Mouse (Mus musculus): ENCODE measurements around the gene Dkkl1. TPM values are rescaled to one million over a fixed set of nuclear protein-coding genes. Genes with fewer than 3 reads are reported as not detected.
"Not testable (repeated sequence)": the region's sequence is repeated elsewhere in the genome, so short reads cannot be mapped to it uniquely, and the experiment has no call there.

Dkkl1 gene
- total RNA-seq (2017) = 6.7 and 17.4 TPM in 2 replicates

DNA sequence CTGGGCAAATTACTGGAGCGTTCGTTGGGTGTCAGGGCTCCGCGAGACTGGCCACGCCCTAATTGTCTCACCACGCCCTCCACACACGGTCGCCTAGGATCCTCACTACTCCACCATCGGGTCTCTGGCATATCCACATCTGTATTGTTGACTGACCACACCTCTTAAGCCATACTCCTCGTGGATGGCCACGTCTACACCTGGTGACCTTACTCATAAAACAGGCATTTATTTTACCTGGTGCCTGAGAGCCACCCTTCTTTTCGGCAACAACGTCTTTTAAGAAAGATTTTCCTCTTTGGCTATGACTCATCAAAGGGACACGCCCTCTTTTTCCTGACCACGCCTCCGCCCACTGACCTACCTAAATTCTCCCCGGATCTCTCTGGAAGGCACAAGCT is at the start of gene Dkkl1:
Gene Dkkl1, minus strand, starts transcription at position 297 of the 401 bp plus-strand sequence.
- peak; percentile 82 for ATAC-seq (replicated peaks; ENCODE audit: low read depth, poor library complexity, severe bottlenecking)

DNA sequence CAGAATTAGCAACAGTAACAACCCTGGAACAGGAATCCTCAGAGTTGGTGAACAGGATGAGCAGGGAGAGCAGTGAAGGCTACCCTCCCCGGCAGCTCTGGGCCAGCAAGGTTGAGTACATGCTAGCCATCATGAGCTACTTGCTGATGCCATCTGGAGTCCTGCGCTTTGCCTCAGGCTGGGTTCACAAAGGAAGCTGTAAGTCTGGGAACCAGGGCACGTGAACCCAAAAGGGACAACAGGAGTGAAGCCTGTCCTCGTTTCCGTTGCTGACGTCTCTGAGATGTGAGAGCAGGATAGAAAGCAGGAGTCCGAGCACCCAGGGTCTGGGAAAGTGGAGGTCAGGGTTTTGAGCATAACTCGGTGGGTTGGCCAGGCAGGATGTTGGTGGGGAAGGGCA is 47.3 kb upstream of the Dkkl1 start:
- ATAC-seq (replicated peaks; ENCODE audit: low read depth, poor library complexity, severe bottlenecking) = no peak

DNA sequence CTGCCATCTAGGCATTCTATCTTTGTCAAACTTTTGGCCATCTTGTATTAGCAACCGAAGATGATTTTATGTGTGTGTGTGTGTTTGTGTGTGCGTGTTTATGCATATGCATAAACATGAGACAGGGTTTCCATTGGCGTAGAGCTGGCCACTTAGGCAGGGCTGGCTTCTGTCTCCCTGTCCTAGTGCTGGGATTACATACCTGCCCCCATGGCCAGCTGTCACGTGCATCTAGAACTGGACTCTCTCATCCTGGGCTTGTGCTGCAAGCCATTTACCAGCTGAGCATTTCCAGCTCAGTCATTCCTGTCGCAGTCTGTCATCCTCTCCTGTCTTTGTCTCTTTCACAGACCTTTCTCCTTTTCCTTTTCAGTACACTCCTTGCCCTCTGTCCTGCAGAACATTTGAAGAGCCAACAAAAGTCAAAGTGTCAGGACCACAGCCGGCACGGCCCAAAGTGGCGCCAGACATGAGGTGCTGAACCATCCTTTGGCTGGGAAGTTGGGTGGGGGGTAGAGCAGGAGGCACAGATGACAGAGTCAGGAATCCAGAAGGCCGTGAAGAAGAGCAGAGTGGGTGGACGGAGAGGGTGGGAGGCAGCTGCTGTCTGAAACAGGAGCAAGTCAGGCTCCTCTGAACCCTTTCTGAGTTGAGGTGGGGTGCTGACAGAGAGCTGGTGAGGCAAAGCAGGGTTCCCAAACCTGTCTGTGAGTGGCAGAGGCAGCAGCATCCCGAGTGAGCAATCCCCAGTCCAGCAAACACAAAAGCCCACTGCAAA is 45.3 kb upstream of the Dkkl1 start:
- no peak for ATAC-seq (replicated peaks; ENCODE audit: low read depth, poor library complexity, severe bottlenecking)

DNA sequence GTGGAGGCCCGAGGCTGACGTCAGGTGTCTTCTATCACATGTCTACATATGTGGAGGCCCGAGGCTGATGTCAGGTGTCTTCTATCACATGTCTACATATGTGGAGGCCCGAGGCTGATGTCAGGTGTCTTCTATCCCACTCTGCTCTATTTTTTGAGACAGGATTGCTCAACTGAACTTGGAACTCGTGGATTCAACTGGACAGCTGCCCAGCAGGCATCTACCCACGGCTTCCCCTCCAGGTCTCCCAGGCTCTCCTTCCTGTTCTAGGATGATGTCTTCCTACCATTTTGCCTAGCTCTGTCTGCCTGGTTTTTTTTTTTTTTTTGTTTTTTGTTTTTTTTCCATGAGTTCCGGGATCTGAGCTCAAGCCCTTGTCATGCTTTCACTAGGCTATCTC is 43.9 kb upstream of the Dkkl1 start:
- not testable (repeated sequence) for ATAC-seq (replicated peaks; ENCODE audit: low read depth, poor library complexity, severe bottlenecking)

DNA sequence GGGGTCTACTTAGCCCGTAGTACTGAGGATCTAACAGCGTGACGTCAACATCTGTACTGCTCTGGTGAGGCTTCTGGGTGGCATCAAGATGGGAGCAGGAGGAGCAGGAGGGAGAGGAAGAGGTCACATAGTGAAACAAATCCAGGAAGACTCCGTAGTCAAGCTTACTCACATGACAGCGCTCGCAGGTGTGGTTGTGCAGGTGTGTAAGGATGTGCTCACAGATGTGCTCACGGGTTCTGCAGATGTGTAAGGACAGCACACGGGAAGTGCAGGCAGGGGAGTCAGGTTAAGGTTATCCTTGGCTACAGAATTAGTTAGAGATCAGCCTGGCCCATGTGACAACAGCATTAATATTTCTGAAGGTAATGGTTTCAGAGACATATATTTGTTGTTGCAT is 41.9 kb upstream of the Dkkl1 start:
- no peak for ATAC-seq (replicated peaks; ENCODE audit: low read depth, poor library complexity, severe bottlenecking)

DNA sequence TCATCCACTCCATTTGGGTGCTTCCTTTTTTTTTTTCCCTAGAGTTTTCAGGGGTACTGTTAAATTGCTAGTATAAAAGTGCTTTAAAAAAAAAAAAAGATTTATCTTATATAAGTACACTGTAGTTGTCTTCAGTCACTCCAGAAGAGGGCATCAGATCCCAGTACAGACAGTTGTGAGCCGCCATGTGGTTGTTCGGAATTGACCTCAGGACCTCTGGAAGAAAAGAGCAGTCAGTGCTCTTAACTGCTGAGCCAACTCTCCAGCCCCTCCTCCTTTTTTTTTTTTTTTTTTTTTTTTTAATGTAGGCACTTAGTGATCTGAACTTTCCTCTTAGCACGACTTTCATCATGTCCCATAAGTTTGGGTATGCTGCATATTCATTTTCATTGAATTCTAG is 35.7 kb upstream of the Dkkl1 start:
- no peak for ATAC-seq (replicated peaks; ENCODE audit: low read depth, poor library complexity, severe bottlenecking)

DNA sequence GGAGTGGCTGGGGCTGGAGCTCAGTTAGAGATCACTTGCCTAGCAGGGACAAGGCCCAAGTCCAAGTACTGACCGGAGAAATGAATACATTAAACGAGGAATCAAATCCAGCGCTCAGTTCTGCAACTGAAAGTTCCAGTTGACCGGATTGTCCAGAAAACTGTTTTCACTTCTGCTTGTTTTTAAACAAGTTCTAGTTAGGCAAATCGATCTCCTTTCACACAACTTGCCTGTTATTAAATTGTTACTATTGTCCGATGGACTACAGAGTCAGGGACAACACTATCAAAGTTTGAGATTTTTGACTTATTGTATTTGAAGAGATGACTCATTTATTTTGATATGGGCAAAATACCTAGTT is 29.4 kb upstream of the Dkkl1 start:
- ATAC-seq (replicated peaks; ENCODE audit: low read depth, poor library complexity, severe bottlenecking) = no peak

DNA sequence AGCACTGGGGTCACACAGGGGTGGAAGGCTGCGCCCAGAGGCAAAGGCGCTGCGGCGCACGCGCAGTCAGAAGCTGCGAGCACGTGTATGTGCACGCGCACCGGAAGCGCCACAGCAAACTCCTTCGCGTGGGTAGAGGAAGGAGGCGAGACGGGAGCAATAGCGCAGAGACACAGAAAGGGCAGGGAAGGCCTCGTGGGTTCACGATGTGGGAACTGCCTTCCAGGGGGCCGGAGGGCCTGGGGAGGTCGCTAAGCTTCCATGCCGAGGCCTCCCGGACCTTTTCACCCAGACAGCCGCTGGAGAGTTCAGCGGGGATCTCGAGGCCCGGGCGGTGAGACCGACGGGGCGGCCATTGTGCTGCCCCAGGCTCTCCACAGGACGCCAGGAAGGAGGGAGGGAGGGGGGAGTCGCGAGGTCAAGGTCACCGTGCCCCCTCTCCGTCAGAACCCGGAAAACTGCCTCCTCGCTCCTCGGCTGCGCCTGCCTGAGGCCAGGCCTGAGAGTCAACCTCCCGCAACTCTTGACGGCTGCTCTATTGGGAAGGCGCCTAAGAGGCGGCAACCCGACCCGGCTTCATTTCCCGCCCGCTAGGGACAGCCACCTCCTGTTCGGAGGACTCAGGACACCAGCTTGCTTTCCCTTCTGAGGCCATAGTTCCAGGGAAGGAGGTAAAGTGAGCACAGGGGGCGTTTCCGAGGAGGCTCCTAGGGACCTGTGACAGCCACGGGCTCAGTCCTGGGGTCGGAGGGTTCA is 28.9 kb upstream of the Dkkl1 start, which contains the start of gene Slc6a16:
Gene Slc6a16, plus strand, starts transcription at position 453 of the 756 bp plus-strand sequence.
- ATAC-seq (replicated peaks; ENCODE audit: low read depth, poor library complexity, severe bottlenecking) = no peak

DNA sequence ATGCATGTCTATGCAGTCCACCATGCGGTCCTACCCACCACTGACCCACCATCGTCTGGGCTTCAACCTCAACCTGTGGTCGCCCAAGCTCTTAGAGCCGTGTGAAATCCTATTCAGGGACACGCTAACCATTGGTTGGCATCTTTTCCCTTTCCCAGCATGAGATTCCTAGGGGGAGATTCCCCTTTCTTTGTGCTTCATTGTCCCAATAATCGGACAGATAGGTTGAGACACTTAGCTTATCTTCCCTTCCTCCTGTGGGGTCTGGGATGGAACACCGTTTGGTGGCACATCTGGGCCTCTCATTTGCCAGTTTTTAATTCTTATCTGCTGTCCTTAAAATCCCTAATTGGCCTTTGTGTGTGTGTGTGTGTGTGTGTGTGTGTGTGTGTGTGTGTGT is 28.2 kb upstream of the Dkkl1 start:
- ATAC-seq (replicated peaks; ENCODE audit: low read depth, poor library complexity, severe bottlenecking) = no peak

DNA sequence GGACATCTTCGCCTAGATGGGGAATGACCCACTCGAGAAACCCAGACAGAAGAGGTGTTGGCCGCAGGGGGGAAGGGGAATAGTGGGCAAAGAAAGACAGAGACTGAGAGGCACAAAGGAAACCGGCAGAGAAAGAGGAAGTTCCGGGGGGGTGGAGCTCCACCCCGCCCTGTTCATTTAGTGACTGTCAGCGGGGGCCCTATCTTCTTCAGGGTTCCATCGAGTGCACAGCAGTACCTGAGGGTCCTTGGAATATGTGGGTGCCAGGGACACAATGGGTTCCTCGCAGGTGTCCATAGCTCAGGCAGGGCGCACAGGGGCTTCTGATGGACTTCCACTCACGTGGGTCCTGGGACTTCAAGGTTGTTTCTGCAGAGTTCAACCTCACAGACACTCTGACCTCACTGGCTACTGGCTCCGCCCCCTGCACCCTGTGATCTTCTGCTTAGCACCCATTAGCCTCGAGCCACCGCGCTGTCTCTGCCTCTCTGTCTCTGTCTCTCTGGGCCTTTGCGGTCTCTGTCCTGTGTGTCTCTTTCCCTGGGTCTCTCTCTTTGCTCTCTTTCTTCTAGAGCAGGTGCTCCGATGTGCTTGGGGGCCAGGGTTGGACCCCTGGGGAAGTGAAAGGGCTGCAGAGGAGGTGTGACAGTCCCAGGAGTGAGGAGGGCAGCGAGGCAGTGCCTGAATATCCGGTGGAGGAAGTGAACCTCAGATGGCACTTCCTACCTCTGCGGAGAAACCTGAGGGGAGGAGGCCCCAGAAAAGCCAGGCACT is 27.0 kb upstream of the Dkkl1 start, which contains the start of gene Cd37:
Gene Cd37, minus strand, starts transcription at position 393 of the 774 bp plus-strand sequence.
- ATAC-seq (replicated peaks; ENCODE audit: low read depth, poor library complexity, severe bottlenecking) = peak; percentile 79

DNA sequence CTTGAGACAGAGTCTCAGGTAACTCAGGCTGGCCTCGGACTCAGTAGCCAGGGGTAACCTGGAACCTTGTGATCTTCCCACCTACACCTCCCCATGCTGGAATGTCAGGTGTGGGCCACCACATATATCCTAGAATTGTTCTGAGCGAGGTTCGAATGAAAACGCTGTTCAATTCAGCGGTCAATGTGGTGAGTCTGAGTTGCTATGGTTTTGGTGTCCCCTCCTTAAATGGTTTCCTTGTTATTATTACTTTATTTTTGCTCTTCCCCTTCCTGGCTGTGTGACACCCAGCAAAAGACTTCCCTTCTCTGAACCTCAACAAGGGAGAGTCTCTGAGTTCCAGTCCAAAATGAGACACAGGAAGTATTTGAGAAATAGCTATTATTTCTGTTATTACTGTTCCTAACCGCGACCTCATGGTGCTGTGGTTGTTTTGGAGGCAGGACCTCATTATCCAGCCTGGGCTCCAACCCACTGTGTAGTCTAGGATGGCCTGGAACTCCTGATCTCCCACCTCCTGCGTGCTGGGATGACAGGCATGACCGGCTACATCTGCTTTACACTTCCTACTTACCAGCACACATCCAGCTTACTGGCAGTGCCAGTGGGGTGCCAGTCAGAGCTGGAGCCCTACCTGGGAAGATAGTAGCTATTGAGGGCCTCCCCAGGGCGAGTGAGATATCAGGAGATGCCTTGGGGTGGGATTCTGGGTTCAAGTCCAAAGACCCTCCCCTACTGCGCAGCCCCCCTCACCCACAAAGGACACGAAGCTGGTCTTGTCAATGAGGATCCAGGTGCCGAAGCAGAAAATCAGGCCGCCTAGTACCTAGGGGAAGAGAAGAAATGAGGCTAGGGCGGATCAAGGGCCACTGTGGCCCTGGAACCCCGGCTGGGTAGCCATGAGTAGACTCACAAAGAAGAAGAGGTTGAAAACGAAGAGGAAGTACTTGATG is 26.1 kb upstream of the Dkkl1 start:
- ATAC-seq (replicated peaks; ENCODE audit: low read depth, poor library complexity, severe bottlenecking) = 0 out of 2 replicates have a peak, but pooled peaks have one; percentile 10

DNA sequence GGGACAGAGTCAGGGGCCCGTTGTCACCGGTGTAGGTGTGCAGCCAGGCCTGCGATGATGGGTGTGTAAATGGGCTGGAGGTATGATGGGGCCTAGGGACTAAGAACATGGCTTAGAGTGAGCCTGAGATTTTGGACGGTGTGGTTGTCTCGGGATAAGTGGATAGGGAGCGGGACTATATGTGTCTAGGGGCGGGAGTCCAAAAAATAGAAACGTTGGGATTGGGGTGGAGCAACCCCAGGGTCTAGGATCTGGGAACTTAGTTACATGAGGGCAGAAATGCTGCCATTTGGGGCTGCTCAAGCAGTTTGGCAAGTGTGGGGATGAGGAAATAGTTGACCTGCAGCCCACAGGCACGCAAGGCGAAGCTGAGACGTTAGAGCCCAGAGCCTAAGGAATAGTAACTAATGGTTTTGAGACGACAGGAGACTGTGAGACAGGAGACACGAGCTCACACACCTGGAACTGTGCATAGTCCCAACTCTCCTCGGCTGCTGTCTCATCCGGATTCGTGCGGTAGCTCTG is 23.8 kb upstream of the Dkkl1 start:
- no peak for ATAC-seq (replicated peaks; ENCODE audit: low read depth, poor library complexity, severe bottlenecking)

DNA sequence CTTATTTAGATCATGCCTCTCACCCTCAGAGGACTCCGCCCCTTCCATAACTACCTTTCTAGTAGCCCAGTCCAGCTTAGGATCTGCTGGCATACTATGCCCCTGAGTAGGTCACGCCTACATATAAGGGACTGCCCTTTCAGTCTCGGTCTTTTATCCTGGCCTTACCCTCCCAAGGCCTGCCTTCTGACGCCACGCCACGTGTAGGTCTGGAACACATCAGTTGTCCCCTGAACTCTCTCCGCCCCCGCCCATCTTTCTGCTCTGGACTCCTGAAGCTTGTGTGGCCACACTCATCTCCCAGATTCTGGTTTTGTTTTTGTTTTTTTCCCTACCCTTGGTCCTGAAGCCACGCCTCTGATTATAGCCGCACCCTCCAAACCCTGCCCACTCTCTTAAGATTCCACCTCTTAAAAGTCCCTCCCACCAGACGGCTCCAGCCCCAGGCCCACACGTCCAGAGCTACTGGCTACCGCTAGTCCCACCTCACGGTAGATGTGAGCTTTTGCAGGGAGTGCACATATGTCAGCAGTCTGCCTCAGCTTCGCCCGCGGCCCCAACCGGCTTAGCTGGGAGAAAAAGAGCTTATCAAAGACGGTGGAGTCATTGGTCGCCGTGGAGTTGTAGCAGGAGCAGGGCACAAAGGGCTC is 23.1 kb upstream of the Dkkl1 start:
- ATAC-seq (replicated peaks; ENCODE audit: low read depth, poor library complexity, severe bottlenecking) = no peak

DNA sequence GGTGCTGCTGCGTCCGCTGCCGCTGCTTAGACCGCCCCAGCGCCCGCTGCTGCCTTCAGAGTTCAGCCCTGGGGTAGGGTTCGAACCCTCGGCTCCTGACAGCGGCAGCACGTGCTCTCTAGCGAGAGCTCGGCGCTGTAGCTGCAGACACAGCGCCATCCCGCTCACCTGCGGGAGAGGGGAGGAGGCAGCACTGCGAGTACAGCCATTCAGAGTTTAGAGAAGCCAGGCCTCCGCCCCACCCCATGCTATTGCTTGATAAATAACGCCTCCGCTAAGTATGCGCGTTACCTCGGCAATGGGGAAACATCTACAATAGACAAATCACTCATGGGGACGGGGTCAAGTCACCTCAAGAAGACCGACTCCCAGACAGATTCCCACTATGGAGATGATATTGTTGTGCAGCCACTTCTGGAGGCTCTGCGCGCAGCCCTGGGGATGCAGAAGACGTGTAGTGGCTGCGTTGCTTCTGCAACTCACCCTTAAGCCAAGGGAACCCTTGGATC is 22.4 kb upstream of the Dkkl1 start:
- no peak for ATAC-seq (replicated peaks; ENCODE audit: low read depth, poor library complexity, severe bottlenecking)

DNA sequence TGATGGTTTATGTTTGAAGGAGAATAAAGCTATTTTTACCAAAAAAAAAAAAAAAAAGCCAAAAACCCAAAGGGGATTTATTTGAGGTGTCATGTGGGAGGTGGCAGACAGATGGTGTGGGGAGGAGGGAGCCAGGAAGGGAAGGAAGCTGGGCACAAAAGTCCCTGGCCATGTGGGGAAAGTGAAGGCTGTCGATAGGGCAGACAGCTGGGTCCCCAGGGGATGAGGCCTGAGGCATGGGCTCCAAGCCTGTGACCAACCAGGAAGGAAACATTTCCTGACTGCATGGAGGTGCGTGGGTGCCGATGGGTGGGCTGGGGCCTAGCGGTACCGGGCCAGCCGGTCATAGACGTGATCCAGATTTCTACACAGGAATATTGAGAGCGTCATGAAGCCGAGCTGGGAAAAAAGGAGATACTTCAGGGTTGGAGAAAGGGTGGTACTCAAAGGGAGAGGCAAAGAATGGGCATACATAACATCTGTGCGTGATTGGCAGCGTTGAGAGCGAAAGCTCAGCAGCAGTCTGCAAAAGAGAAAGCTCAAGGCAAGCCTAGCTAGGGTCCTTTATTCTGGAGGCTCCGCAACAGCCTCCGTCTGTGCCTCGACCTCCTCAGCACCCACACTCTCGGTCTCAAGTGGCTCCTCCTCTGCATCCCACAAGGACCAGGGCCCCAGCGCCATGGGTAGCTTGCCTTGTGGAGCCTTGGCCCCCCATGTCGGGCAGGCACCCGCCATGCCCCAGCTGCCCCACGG is 21.8 kb upstream of the Dkkl1 start:
- ATAC-seq (replicated peaks; ENCODE audit: low read depth, poor library complexity, severe bottlenecking) = peak; percentile 30

DNA sequence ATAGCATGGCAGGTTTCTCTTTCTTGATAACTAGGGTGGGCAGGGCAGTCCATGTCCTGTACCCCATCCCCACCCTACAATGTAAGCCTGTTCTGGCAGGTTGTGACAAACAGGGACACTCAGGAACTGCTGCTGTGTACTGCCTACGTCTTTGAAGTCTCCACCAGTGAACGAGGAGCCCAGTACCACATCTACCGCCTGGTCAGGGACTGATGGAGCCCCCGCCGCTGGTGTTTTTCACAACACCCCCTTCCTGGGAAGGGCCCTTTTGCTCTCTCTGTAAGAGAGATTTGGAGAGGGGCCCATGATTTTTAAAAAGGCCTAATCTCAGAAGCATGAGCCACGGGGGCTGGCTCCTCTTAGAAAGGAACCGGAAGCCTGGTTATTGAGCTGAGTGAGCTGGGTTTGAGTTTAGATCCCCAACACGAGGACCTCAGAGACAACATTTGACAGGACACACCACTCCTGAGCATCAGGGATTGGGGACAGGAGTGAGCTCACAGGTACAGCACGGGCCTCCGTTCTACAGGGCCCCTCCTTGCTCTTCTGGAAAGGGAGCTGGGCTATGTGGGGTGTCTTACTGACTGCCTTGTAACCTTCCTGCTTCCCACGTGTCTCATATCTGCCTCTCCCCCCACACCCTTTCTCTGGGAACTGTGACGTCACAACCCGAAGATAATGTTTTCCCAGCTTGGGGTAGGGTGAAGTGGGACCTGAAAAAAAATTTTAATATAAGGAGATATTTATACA is 20.9 kb upstream of the Dkkl1 start:
- ATAC-seq (replicated peaks; ENCODE audit: low read depth, poor library complexity, severe bottlenecking) = no peak

DNA sequence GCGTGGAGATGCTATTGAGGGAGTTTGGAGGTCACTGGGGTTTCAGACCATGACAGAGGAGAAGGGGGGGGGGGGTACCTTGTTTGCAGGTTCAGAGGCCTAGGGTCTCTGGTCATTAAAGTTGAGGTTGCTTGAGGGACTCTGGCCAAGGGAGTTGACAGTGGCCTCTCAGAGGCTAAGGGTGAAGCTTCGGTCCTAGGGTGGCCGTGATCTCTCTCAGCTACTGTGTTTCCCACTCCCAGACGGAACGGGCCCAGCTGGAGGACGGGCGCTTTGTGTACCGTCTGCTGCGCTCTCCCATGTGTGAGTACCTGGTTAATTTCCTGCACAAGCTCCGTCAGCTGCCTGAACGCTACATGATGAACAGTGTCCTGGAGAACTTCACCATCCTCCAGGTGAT is 20.0 kb upstream of the Dkkl1 start:
- ATAC-seq (replicated peaks; ENCODE audit: low read depth, poor library complexity, severe bottlenecking) = no peak

Data from common myeloid progenitor, adult 5-6 weeks (primary cell).